In genomic region chr17:25844396-25844901, GRCm38 (mm10) we compare ENCODE assay signal across 7 mouse cellular contexts. TPM values are rescaled to one million over a fixed set of nuclear protein-coding genes. Genes with fewer than 3 reads are reported as not detected.
DNase-seq lines count a peak whose midpoint lies in the region; ATAC-seq and TF ChIP-seq lines count a peak whose summit lies in the region.

Gene Rhot2 (minus strand): TSS chr17:25844851.

- H3K4me2 ChIP-seq in embryonic facial prominence, embryonic 11.5 days (ENCODE audit: low read depth, low read length), result peak within 1 kb of the TSS; percentile 89
- peak within 1 kb of the TSS; percentile 90 for H3K4me2 ChIP-seq in limb, embryonic 12.5 days
- H3K4me2 ChIP-seq in midbrain, embryonic 15.5 days, result peak within 1 kb of the TSS; percentile 90

- peak; percentile 98 for DNase-seq in adrenal gland, postnatal 14 days
- peak; percentile 97 for DNase-seq in embryonic facial prominence, embryonic 11.5 days (ENCODE audit: low spot score)
- DNase-seq in heart, adult 11 months, result peak; percentile 100
- DNase-seq in kidney, adult 2 months, result peak; percentile 98
- DNase-seq in spleen, adult 2 months (ENCODE audit: low read depth in 1 of 2, low spot score in 2 of 2), result peak; percentile 81 to 97

- H3K9ac ChIP-seq in embryonic facial prominence, embryonic 11.5 days (replicated peaks; ENCODE audit: low read length), result peak within 1 kb of the TSS; percentile 82
- H3K9ac ChIP-seq in limb, embryonic 12.5 days (replicated peaks), result peak within 1 kb of the TSS; percentile 87
- H3K9ac ChIP-seq in midbrain, embryonic 15.5 days, result peak within 1 kb of the TSS; percentile 80

- peak; percentile 93 for ATAC-seq in embryonic facial prominence, embryonic 11.5 days (replicated peaks; ENCODE audit: insufficient number of reproducible peaks, low FRiP score, low TSS enrichment, low read depth)
- ATAC-seq in limb, embryonic 12.5 days (ENCODE audit: insufficient number of reproducible peaks, insufficient read depth, low FRiP score, low TSS enrichment, low read depth), result peak; percentile 92
- peak; percentile 94 for ATAC-seq in midbrain, embryonic 15.5 days (replicated peaks)

- H3K4me1 ChIP-seq in embryonic facial prominence, embryonic 11.5 days (ENCODE audit: control insufficient read depth, insufficient read depth, low read length), result peaks cover 3% of the 10 kb centered on the region
- H3K4me1 ChIP-seq in kidney, adult 2 months (ENCODE audit: control insufficient read depth, insufficient read depth, low read length), result peaks cover 11% of the 10 kb centered on the region
- H3K4me1 ChIP-seq in limb, embryonic 12.5 days (replicated peaks), result peaks cover 16% of the 10 kb centered on the region
- peaks cover 18% of the 10 kb centered on the region for H3K4me1 ChIP-seq in midbrain, embryonic 15.5 days
- H3K4me1 ChIP-seq in spleen, adult 2 months (ENCODE audit: control insufficient read depth, insufficient read depth, insufficient read length), result peaks cover 15% of the 10 kb centered on the region

- H3K27ac ChIP-seq in embryonic facial prominence, embryonic 11.5 days (replicated peaks; ENCODE audit: low read depth, low read length), result peak within 1 kb of the TSS; percentile 47; the same call in 1 of the 2 replicates
- H3K27ac ChIP-seq in kidney, adult 2 months (ENCODE audit: insufficient read depth, low read depth, low read length), result peak within 1 kb of the TSS; percentile 77
- peak within 1 kb of the TSS; percentile 88 for H3K27ac ChIP-seq in limb, embryonic 12.5 days
- peak within 1 kb of the TSS; percentile 74 for H3K27ac ChIP-seq in midbrain, embryonic 15.5 days
- peak within 1 kb of the TSS; percentile 86 for H3K27ac ChIP-seq in spleen, adult 2 months (ENCODE audit: insufficient read depth, low read length)

- under 1% methylated on average over 20 of the region's 21 CpGs for WGBS in embryonic facial prominence, embryonic 11.5 days
- WGBS in kidney, adult 2 months, result under 1% methylated on average over 21 of the region's 21 CpGs
- under 1% methylated on average over 21 of the region's 21 CpGs for WGBS in limb, embryonic 12.5 days
- 2% methylated on average over 21 of the region's 21 CpGs for WGBS in midbrain, embryonic 15.5 days
- 0% methylated on average over 21 of the region's 21 CpGs for WGBS in spleen, adult 2 months

- no peaks in the 10 kb centered on the region for H3K9me3 ChIP-seq in embryonic facial prominence, embryonic 11.5 days (replicated peaks; ENCODE audit: control insufficient read depth, low read length)
- no peaks in the 10 kb centered on the region for H3K9me3 ChIP-seq in limb, embryonic 12.5 days
- no peaks in the 10 kb centered on the region for H3K9me3 ChIP-seq in midbrain, embryonic 15.5 days

- peaks cover 14% of the 10 kb centered on the region for H3K36me3 ChIP-seq in embryonic facial prominence, embryonic 11.5 days (replicated peaks; ENCODE audit: control insufficient read depth, insufficient read depth, low read depth, low read length)
- H3K36me3 ChIP-seq in kidney, adult 2 months (ENCODE audit: control insufficient read depth, insufficient read depth, low read length), result no peaks in the 10 kb centered on the region; the same call in 1 of the 2 replicates
- H3K36me3 ChIP-seq in limb, embryonic 12.5 days, result peaks cover 77% of the 10 kb centered on the region
- H3K36me3 ChIP-seq in midbrain, embryonic 15.5 days (replicated peaks), result peaks cover 26% of the 10 kb centered on the region
- peaks cover 26% of the 10 kb centered on the region for H3K36me3 ChIP-seq in spleen, adult 2 months (ENCODE audit: control insufficient read depth, insufficient read depth, low read length)

- peak; percentile 49 for TF ChIP-seq CTCF in kidney, adult 2 months (conservative IDR thresholded peaks at IDR 0.05; ENCODE audit: insufficient read depth, insufficient read length, low read depth, low read length)
- TF ChIP-seq CTCF in spleen, adult 2 months (IDR thresholded peaks at IDR 0.05; ENCODE audit: extremely low read depth, insufficient read depth, insufficient read length, insufficient replicate concordance), result peak; percentile 36; the same call in 1 of the 2 replicates

- TF ChIP-seq POLR2A in kidney, adult 2 months (IDR thresholded peaks at IDR 0.05; ENCODE audit: low read depth, low read length), result peak; percentile 64
- peak; percentile 53; the same call in 1 of the 2 replicates for TF ChIP-seq POLR2A in spleen, adult 2 months (IDR thresholded peaks at IDR 0.05; ENCODE audit: low read depth, low read length)

- no peaks in the 10 kb centered on the region for H3K27me3 ChIP-seq in embryonic facial prominence, embryonic 11.5 days (ENCODE audit: control insufficient read depth, insufficient read depth, low read length)
- no peaks in the 10 kb centered on the region for H3K27me3 ChIP-seq in kidney, adult 2 months (replicated peaks; ENCODE audit: control insufficient read depth, insufficient read depth, low read length)
- H3K27me3 ChIP-seq in limb, embryonic 12.5 days, result no peaks in the 10 kb centered on the region
- no peaks in the 10 kb centered on the region for H3K27me3 ChIP-seq in midbrain, embryonic 15.5 days (replicated peaks)
- no peaks in the 10 kb centered on the region for H3K27me3 ChIP-seq in spleen, adult 2 months (ENCODE audit: control insufficient read depth, insufficient read depth, low read length)

- H3K4me3 ChIP-seq in embryonic facial prominence, embryonic 11.5 days (ENCODE audit: low read depth, low read length), result peak within 1 kb of the TSS; percentile 84
- H3K4me3 ChIP-seq in kidney, adult 2 months (ENCODE audit: insufficient read depth, low read depth, low read length), result peak within 1 kb of the TSS; percentile 78
- peak within 1 kb of the TSS; percentile 88 for H3K4me3 ChIP-seq in limb, embryonic 12.5 days (replicated peaks)
- H3K4me3 ChIP-seq in midbrain, embryonic 15.5 days, result peak within 1 kb of the TSS; percentile 87
- H3K4me3 ChIP-seq in spleen, adult 2 months (ENCODE audit: extremely low read depth, insufficient read depth, insufficient read length), result peak within 1 kb of the TSS; percentile 84

RNA-seq across cellular contexts. Expression of gene Rhot2, which starts in this region (rescaled TPM):
- 95.9 and 108 TPM in 2 replicates for total RNA-seq in adrenal gland, postnatal 14 days (2021)
- polyA plus RNA-seq in embryonic facial prominence, embryonic 11.5 days (2014; fragmentation: Nextera tagmentation; extraction: Ambion mirVana), result 7.1 and 9.7 TPM in 2 replicates
- polyA plus RNA-seq in kidney, adult 2 months (2012; rRNA removed), result 133 and 147 TPM in 2 replicates
- 23.6 and 26.9 TPM in 2 replicates for polyA plus RNA-seq in limb, embryonic 12.5 days (2016; fragmentation: Nextera tagmentation; extraction: Ambion mirVana)
- polyA plus RNA-seq in midbrain, embryonic 15.5 days (2015; fragmentation: Nextera tagmentation; extraction: Ambion mirVana), result 17.2 and 18.3 TPM in 2 replicates
- polyA plus RNA-seq in spleen, adult 2 months (2012; rRNA removed), result 62.1 and 77.0 TPM in 2 replicates

Comparison
In these comparisons a context has a peak if more than half of its experiments do, and no peak if none do; other contexts are left out.
1. Peak in every context shown above with its lines: DNase-seq, ATAC-seq, H3K4me3 ChIP-seq and H3K27ac ChIP-seq.